Mouse (Mus musculus): ENCODE data around the gene Pgm2. TPM values are rescaled to one million over a fixed set of nuclear protein-coding genes. Genes with fewer than 3 reads are reported as not detected.

Gene Pgm2
- polyA plus RNA-seq, 1 experiment, result 7.6 TPM

- DNase-seq, result no peak
- peaks cover 7% of the 10 kb centered on the region for H3K4me1 ChIP-seq (ENCODE audit: control insufficient read depth, insufficient read depth, low read length)
- WGBS, result 95% methylated on average over 3 of the region's 3 CpGs
- H3K36me3 ChIP-seq (ENCODE audit: control insufficient read depth, insufficient read depth, low read length), result no peaks in the 10 kb centered on the region
- TF ChIP-seq POLR2A (IDR thresholded peaks at IDR 0.05; ENCODE audit: low read depth, low read length) (no peak), CTCF (conservative IDR thresholded peaks at IDR 0.05; ENCODE audit: insufficient read depth, insufficient read length, low read depth, low read length) (no peak)
- no peak overlapping the region for H3K4me3 ChIP-seq (ENCODE audit: insufficient read depth, low read depth, low read length)
- H3K27ac ChIP-seq (ENCODE audit: insufficient read depth, low read depth, low read length), result no peak overlapping the region
- H3K27me3 ChIP-seq (replicated peaks; ENCODE audit: control insufficient read depth, insufficient read depth, low read length), result no peaks in the 10 kb centered on the region
Measured at GRCm38 (mm10) chr5:64164414-64164813, 71.7 kb downstream of the Pgm2 start.

- H3K36me3 ChIP-seq (ENCODE audit: control insufficient read depth, insufficient read depth, low read length), result no peaks in the 10 kb centered on the region
- DNase-seq, result no peak
- peaks cover 5% of the 10 kb centered on the region; the same call in 1 of the 2 replicates for H3K4me1 ChIP-seq (ENCODE audit: control insufficient read depth, insufficient read depth, low read length)
- H3K27ac ChIP-seq (ENCODE audit: insufficient read depth, low read depth, low read length), result no peak overlapping the region
- TF ChIP-seq POLR2A (IDR thresholded peaks at IDR 0.05; ENCODE audit: low read depth, low read length) (no peak), CTCF (conservative IDR thresholded peaks at IDR 0.05; ENCODE audit: insufficient read depth, insufficient read length, low read depth, low read length) (no peak)
- no peaks in the 10 kb centered on the region for H3K27me3 ChIP-seq (replicated peaks; ENCODE audit: control insufficient read depth, insufficient read depth, low read length)
- no peak overlapping the region for H3K4me3 ChIP-seq (ENCODE audit: insufficient read depth, low read depth, low read length)
- WGBS, result 92% methylated on average over 2 of the region's 2 CpGs
Measured at GRCm38 (mm10) chr5:64165826-64166225, 73.1 kb downstream of the Pgm2 start.

GRCm38 (mm10) chr5:64168990-64169540 lies 76.3 kb downstream of the Pgm2 start:
- WGBS, result 90% methylated on average over 10 of the region's 10 CpGs
- Histone ChIP-seq H3K27me3 (replicated peaks; ENCODE audit: control insufficient read depth, insufficient read depth, low read length) (no peaks in the 10 kb centered on the region), H3K4me1 (ENCODE audit: control insufficient read depth, insufficient read depth, low read length) (no peaks in the 10 kb centered on the region), H3K36me3 (ENCODE audit: control insufficient read depth, insufficient read depth, low read length) (no peaks in the 10 kb centered on the region), H3K27ac (ENCODE audit: insufficient read depth, low read depth, low read length) (no peak overlapping the region), H3K4me3 (ENCODE audit: insufficient read depth, low read depth, low read length) (no peak overlapping the region)
- TF ChIP-seq CTCF (conservative IDR thresholded peaks at IDR 0.05; ENCODE audit: insufficient read depth, insufficient read length, low read depth, low read length) (no peak), POLR2A (IDR thresholded peaks at IDR 0.05; ENCODE audit: low read depth, low read length) (no peak)
- DNase-seq, result no peak

GRCm38 (mm10) chr5:64172884-64173283 lies 80.1 kb downstream of the Pgm2 start:
- 67% methylated on average over 3 of the region's 3 CpGs for WGBS
- TF ChIP-seq CTCF (conservative IDR thresholded peaks at IDR 0.05; ENCODE audit: insufficient read depth, insufficient read length, low read depth, low read length) (no peak), POLR2A (IDR thresholded peaks at IDR 0.05; ENCODE audit: low read depth, low read length) (no peak)
- H3K27me3 ChIP-seq (replicated peaks; ENCODE audit: control insufficient read depth, insufficient read depth, low read length), result no peaks in the 10 kb centered on the region

GRCm38 (mm10) chr5:64173302-64173701 lies 80.6 kb downstream of the Pgm2 start:
- 76% methylated on average over 16 of the region's 16 CpGs for WGBS
- TF ChIP-seq CTCF (conservative IDR thresholded peaks at IDR 0.05; ENCODE audit: insufficient read depth, insufficient read length, low read depth, low read length) (no peak), POLR2A (IDR thresholded peaks at IDR 0.05; ENCODE audit: low read depth, low read length) (no peak)
- H3K36me3 ChIP-seq (ENCODE audit: control insufficient read depth, insufficient read depth, low read length), result no peaks in the 10 kb centered on the region
- no peak for DNase-seq
- no peak overlapping the region for H3K27ac ChIP-seq (ENCODE audit: insufficient read depth, low read depth, low read length)
- no peak overlapping the region for H3K4me3 ChIP-seq (ENCODE audit: insufficient read depth, low read depth, low read length)
- no peaks in the 10 kb centered on the region; the same call in 1 of the 2 replicates for H3K4me1 ChIP-seq (ENCODE audit: control insufficient read depth, insufficient read depth, low read length)
- no peaks in the 10 kb centered on the region for H3K27me3 ChIP-seq (replicated peaks; ENCODE audit: control insufficient read depth, insufficient read depth, low read length)

More at GRCm38 (mm10) chr5:64172884-64173283, 80.1 kb downstream of the Pgm2 start:
- Histone ChIP-seq H3K4me1 (ENCODE audit: control insufficient read depth, insufficient read depth, low read length) (no peaks in the 10 kb centered on the region; the same call in 1 of the 2 replicates), H3K36me3 (ENCODE audit: control insufficient read depth, insufficient read depth, low read length) (no peaks in the 10 kb centered on the region), H3K4me3 (ENCODE audit: insufficient read depth, low read depth, low read length) (no peak overlapping the region), H3K27ac (ENCODE audit: insufficient read depth, low read depth, low read length) (no peak overlapping the region)
- no peak for DNase-seq

GRCm38 (mm10) chr5:64174429-64174935 lies 81.7 kb downstream of the Pgm2 start:
- DNase-seq, result peak; percentile 28
- TF ChIP-seq POLR2A (IDR thresholded peaks at IDR 0.05; ENCODE audit: low read depth, low read length) (no peak), CTCF (conservative IDR thresholded peaks at IDR 0.05; ENCODE audit: insufficient read depth, insufficient read length, low read depth, low read length) (no peak)
- WGBS, result 70% methylated on average over 5 of the region's 5 CpGs
- Histone ChIP-seq H3K4me1 (ENCODE audit: control insufficient read depth, insufficient read depth, low read length) (no peaks in the 10 kb centered on the region; the same call in 1 of the 2 replicates), H3K27me3 (replicated peaks; ENCODE audit: control insufficient read depth, insufficient read depth, low read length) (no peaks in the 10 kb centered on the region), H3K4me3 (ENCODE audit: insufficient read depth, low read depth, low read length) (no peak overlapping the region), H3K27ac (ENCODE audit: insufficient read depth, low read depth, low read length) (no peak overlapping the region), H3K36me3 (ENCODE audit: control insufficient read depth, insufficient read depth, low read length) (no peaks in the 10 kb centered on the region)

Other genes with a start within 250 kb of the Pgm2 start
- 6.8 TPM in 2 replicates for gene Rell1, start 124.1 kb upstream of the Pgm2 start, polyA plus RNA-seq (2012; rRNA removed)
- gene Tbc1d1, start 63.4 kb downstream of the Pgm2 start, polyA plus RNA-seq (2012; rRNA removed), result 37.0 and 38.3 TPM in 2 replicates